Mouse (Mus musculus) stomach, embryonic 16.5 days (tissue): ENCODE results near the gene Mbtps1. TPM values are rescaled to one million over a fixed set of nuclear protein-coding genes. Genes with fewer than 3 reads are reported as not detected.

Experiments
- ATAC-seq: fragments of 200-750 bp; cut with Nextera tagmentation; 2 replicates; pipeline ENCODE4 v1.8.0; 2017; ENCODE audit warnings: moderate number of reproducible peaks, moderate TSS enrichment; ENCODE audit not compliant: insufficient read depth, low FRiP score
- H3K27ac ChIP-seq: fragments of 300-500 bp; sonication (generic); 2 replicates; pipeline ENCODE4 v1.5.1; 2014; ENCODE audit warnings: low read length
- H3K27me3 ChIP-seq: fragments of 300-500 bp; sonication (generic); 2 replicates; pipeline ENCODE4 v1.6.1; 2014; ENCODE audit warnings: low read length, control low read depth, mixed read lengths; ENCODE audit not compliant: control insufficient read depth, insufficient read depth
- H3K36me3 ChIP-seq: fragments of 300-500 bp; sonication (generic); 2 replicates; pipeline ENCODE4 v1.6.1; 2014; ENCODE audit warnings: low read length; ENCODE audit not compliant: control insufficient read depth, insufficient read depth
- H3K4me1 ChIP-seq: fragments of 300-500 bp; sonication (generic); 2 replicates; pipeline ENCODE4 v1.6.1; 2014; ENCODE audit warnings: low read length, control low read depth, mixed read lengths; ENCODE audit not compliant: control insufficient read depth, insufficient read depth
- H3K4me2 ChIP-seq: fragments of 300-500 bp; sonication (generic); 2 replicates; pipeline ENCODE4 v1.6.1; 2014; ENCODE audit warnings: low read depth, low read length, mixed read lengths
- H3K4me3 ChIP-seq: fragments of 300-500 bp; sonication (generic); replicated peaks from 2 replicates; pipeline ENCODE4 v1.5.1; 2014; ENCODE audit warnings: mild to moderate bottlenecking, low read length
- H3K9ac ChIP-seq: fragments of 300-500 bp; sonication (generic); 2 replicates; pipeline ENCODE4 v1.6.1; 2014; ENCODE audit warnings: low read length
- H3K9me3 ChIP-seq: fragments of 300-500 bp; sonication (generic); replicated peaks from 2 replicates; pipeline ENCODE4 v1.6.1; 2016; ENCODE audit warnings: low read length, control low read depth; ENCODE audit not compliant: control insufficient read depth
- WGBS: fragments of 180-500 bp; shearing (Covaris S2); extraction: QIAGEN DNeasy Blood & Tissue Kit; methylation state at CpG from one replicate; pipeline ENCODE4 v1.1.7; 2014; 5-methylcytosine and 5-hydroxymethylcytosine counted together
- polyA plus RNA-seq: library from polyadenylated mRNA; unstranded; fragments of >200 nt; fragmentation: Nextera tagmentation; extraction: Ambion mirVana; gene quantifications from 2 replicates; pipeline ENCODE4 v1.2.1, GENCODE M21; 2015

Mbtps1 gene
- polyA plus RNA-seq, 1 experiment from 2014 or later, result 108 TPM

- 38% methylated on average over 4 of the region's 4 CpGs for WGBS
- no peak overlapping the region for H3K4me2 ChIP-seq
- no peak for ATAC-seq
- H3K27me3 ChIP-seq, result no peaks in the 10 kb centered on the region
- H3K9ac ChIP-seq, result no peak overlapping the region
- 0 out of 2 replicates have a peak, but pooled peaks cover 5% of the 10 kb centered on the region for H3K36me3 ChIP-seq
- no peaks in the 10 kb centered on the region for H3K9me3 ChIP-seq
- no peaks in the 10 kb centered on the region for H3K4me1 ChIP-seq
- H3K27ac ChIP-seq, result no peak overlapping the region
- H3K4me3 ChIP-seq, result no peak overlapping the region
Observed at GRCm38 (mm10) chr8:119502111-119502510, 56.4 kb downstream of the Mbtps1 start.

GRCm38 (mm10) chr8:119501598-119501997 is 56.9 kb downstream of the Mbtps1 start, which contains the start of gene Slc38a8:
TSS of gene Slc38a8 (minus strand) at chr8:119501698.
- Histone ChIP-seq H3K27me3 (no peaks in the 10 kb centered on the region), H3K36me3 (0 out of 2 replicates have a peak, but pooled peaks cover 5% of the 10 kb centered on the region), H3K9ac (no peak within 1 kb of the TSS), H3K4me2 (no peak within 1 kb of the TSS), H3K9me3 (no peaks in the 10 kb centered on the region), H3K4me1 (no peaks in the 10 kb centered on the region), H3K27ac (no peak within 1 kb of the TSS), H3K4me3 (no peak within 1 kb of the TSS)
- 40% methylated on average over 5 of the region's 5 CpGs for WGBS
- no peak for ATAC-seq

GRCm38 (mm10) chr8:119499836-119500235 is 58.7 kb downstream of the Mbtps1 start:
- Histone ChIP-seq H3K36me3 (no peaks in the 10 kb centered on the region), H3K4me2 (no peak overlapping the region), H3K27ac (no peak overlapping the region), H3K9ac (no peak overlapping the region), H3K27me3 (no peaks in the 10 kb centered on the region), H3K9me3 (no peaks in the 10 kb centered on the region), H3K4me3 (no peak overlapping the region), H3K4me1 (no peaks in the 10 kb centered on the region)
- WGBS, result 89% methylated on average over 2 of the region's 2 CpGs
- ATAC-seq, result no peak

GRCm38 (mm10) chr8:119496848-119497247 is 61.7 kb downstream of the Mbtps1 start:
- Histone ChIP-seq H3K27ac (no peak overlapping the region), H3K27me3 (no peaks in the 10 kb centered on the region), H3K4me2 (no peak overlapping the region), H3K9me3 (no peaks in the 10 kb centered on the region), H3K36me3 (no peaks in the 10 kb centered on the region), H3K4me3 (no peak overlapping the region), H3K9ac (no peak overlapping the region), H3K4me1 (no peaks in the 10 kb centered on the region)
- WGBS, result 25% methylated on average over 6 of the region's 6 CpGs
- no peak for ATAC-seq

- Histone ChIP-seq H3K4me2 (no peak overlapping the region), H3K4me1 (peaks cover 11% of the 10 kb centered on the region), H3K9me3 (no peaks in the 10 kb centered on the region), H3K36me3 (no peaks in the 10 kb centered on the region), H3K9ac (no peak overlapping the region), H3K27ac (no peak overlapping the region), H3K27me3 (no peaks in the 10 kb centered on the region), H3K4me3 (no peak overlapping the region)
- ATAC-seq, result no peak
- WGBS, result 75% methylated on average over 7 of the region's 7 CpGs
Observed at GRCm38 (mm10) chr8:119487093-119487492, 71.4 kb downstream of the Mbtps1 start.

- Histone ChIP-seq H3K9me3 (no peaks in the 10 kb centered on the region), H3K4me1 (no peaks in the 10 kb centered on the region), H3K36me3 (no peaks in the 10 kb centered on the region), H3K9ac (no peak overlapping the region), H3K4me3 (no peak overlapping the region), H3K27me3 (no peaks in the 10 kb centered on the region), H3K4me2 (no peak overlapping the region), H3K27ac (no peak overlapping the region)
- no peak for ATAC-seq
- WGBS, result 80% methylated on average over 11 of the region's 11 CpGs
Observed at GRCm38 (mm10) chr8:119484145-119484896, 74.2 kb downstream of the Mbtps1 start.

GRCm38 (mm10) chr8:119478684-119479083 is 79.9 kb downstream of the Mbtps1 start:
- Histone ChIP-seq H3K4me2 (no peak overlapping the region), H3K36me3 (no peaks in the 10 kb centered on the region), H3K9me3 (no peaks in the 10 kb centered on the region), H3K9ac (no peak overlapping the region), H3K27ac (no peak overlapping the region), H3K4me1 (no peaks in the 10 kb centered on the region), H3K27me3 (no peaks in the 10 kb centered on the region), H3K4me3 (no peak overlapping the region)
- no peak for ATAC-seq
- 31% methylated on average over 5 of the region's 5 CpGs for WGBS

- no peaks in the 10 kb centered on the region for H3K9me3 ChIP-seq
- H3K9ac ChIP-seq, result no peak overlapping the region
- H3K4me2 ChIP-seq, result no peak overlapping the region
- no peak overlapping the region for H3K4me3 ChIP-seq
- 0 out of 2 replicates have a peak, but pooled peaks cover 2% of the 10 kb centered on the region for H3K27me3 ChIP-seq
- 84% methylated on average over 8 of the region's 8 CpGs for WGBS
- H3K4me1 ChIP-seq, result peaks cover 11% of the 10 kb centered on the region; the same call in 1 of the 2 replicates
- ATAC-seq, result no peak
- H3K27ac ChIP-seq, result no peak overlapping the region
- H3K36me3 ChIP-seq, result no peaks in the 10 kb centered on the region
Observed at GRCm38 (mm10) chr8:119468091-119468490, 90.4 kb downstream of the Mbtps1 start.

GRCm38 (mm10) chr8:119466794-119467193 is 91.7 kb downstream of the Mbtps1 start:
- WGBS, result 67% methylated on average over 10 of the region's 10 CpGs
- 0 out of 2 replicates have a peak, but pooled peaks cover 2% of the 10 kb centered on the region for H3K27me3 ChIP-seq
- H3K4me1 ChIP-seq, result peaks cover 11% of the 10 kb centered on the region; the same call in 1 of the 2 replicates
- ATAC-seq, result no peak
- no peak overlapping the region for H3K4me2 ChIP-seq
- H3K27ac ChIP-seq, result no peak overlapping the region
- no peaks in the 10 kb centered on the region for H3K36me3 ChIP-seq
- no peaks in the 10 kb centered on the region for H3K9me3 ChIP-seq
- H3K4me3 ChIP-seq, result no peak overlapping the region
- H3K9ac ChIP-seq, result no peak overlapping the region
